Mouse (Mus musculus): ENCODE results near the gene P4ha2.

DNA sequence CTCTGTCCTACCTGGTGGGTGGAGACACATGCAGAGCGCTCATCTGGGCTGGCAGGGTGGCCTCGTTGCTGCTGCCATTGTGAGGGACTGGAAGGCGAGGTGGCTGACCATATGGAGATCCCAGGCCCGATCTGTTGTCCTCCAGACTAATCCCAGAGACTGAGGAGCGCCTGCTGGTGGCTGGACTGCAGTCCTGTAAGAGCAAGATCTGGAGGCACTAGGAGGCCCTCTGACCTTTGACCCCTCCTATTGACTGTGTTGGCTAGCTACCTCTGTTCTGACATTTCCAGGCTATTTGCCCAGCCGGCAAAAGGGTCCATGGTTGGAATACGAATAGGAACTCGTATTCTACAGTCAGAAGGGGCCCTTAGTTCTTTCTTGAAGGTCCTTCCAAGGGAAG is 43.8 kb upstream of the P4ha2 start:
- TF ChIP-seq CTCF (IDR thresholded peaks at IDR 0.05; ENCODE audit: low read depth, low read length) (peak; percentile 81), POLR2A (IDR thresholded peaks at IDR 0.05; ENCODE audit: extremely low read depth, insufficient read depth, low read length) (no peak)
